Mouse (Mus musculus) thymus, adult 2 months (tissue): Measurements from ENCODE around the gene Dcxr. TPM values are rescaled to one million over a fixed set of nuclear protein-coding genes. Genes with fewer than 3 reads are reported as not detected.

ENCODE experiments used
- DNase-seq: peaks from one replicate; pipeline ENCODE4 v3.0.0; 2021
- H3K27ac ChIP-seq: fragments of 200-500 bp; 2 replicates; pipeline ENCODE4 v1.5.1; 2012; ENCODE audit warnings: low read length, control low read depth; ENCODE audit not compliant: control insufficient read depth, insufficient read depth
- H3K27me3 ChIP-seq: fragments of 200-500 bp; 2 replicates; pipeline ENCODE4 v1.6.1; 2012; ENCODE audit warnings: mild to moderate bottlenecking, low read length, moderate library complexity, mixed read lengths; ENCODE audit not compliant: control insufficient read depth, insufficient read depth
- H3K36me3 ChIP-seq: fragments of 200-500 bp; 2 replicates; pipeline ENCODE4 v1.6.1; 2012; ENCODE audit warnings: mild to moderate bottlenecking, low read length, moderate library complexity; ENCODE audit not compliant: control insufficient read depth, insufficient read depth
- H3K4me1 ChIP-seq: fragments of 200-500 bp; replicated peaks from 2 replicates; pipeline ENCODE4 v1.6.1; 2012; ENCODE audit warnings: low read length; ENCODE audit not compliant: control insufficient read depth, insufficient read depth
- H3K4me3 ChIP-seq: fragments of 200-500 bp; 2 replicates; pipeline ENCODE4 v1.5.1; 2012; ENCODE audit warnings: mild to moderate bottlenecking, low read length, control low read depth, moderate library complexity; ENCODE audit not compliant: control insufficient read depth, insufficient read depth
- CTCF ChIP-seq: fragments of 200-500 bp; IDR thresholded peaks from 2 replicates; pipeline ENCODE4 v1.5.1; 2012; ENCODE audit warnings: mild to moderate bottlenecking, control low read depth, low read length, moderate library complexity, borderline replicate concordance; ENCODE audit not compliant: control insufficient read depth, poor library complexity, insufficient read depth; ENCODE audit errors: extremely low read depth
- POLR2A ChIP-seq: fragments of 200-500 bp; IDR thresholded peaks from 2 replicates; pipeline ENCODE4 v1.6.1; 2012; ENCODE audit warnings: mild to moderate bottlenecking, low read length, control low read depth, moderate library complexity; ENCODE audit not compliant: control insufficient read depth, poor library complexity, insufficient read depth; ENCODE audit errors: extremely low read depth
- WGBS: fragments of 180-500 bp; shearing (Covaris S2); methylation state at CpG from one replicate; pipeline ENCODE4 v1.1.7; 2018; 5-methylcytosine and 5-hydroxymethylcytosine counted together
- polyA plus RNA-seq: library from polyadenylated mRNA; depleted of rRNA; stranded (reverse); fragments of >200 nt; gene quantifications from 2 replicates; pipeline ENCODE4 v1.2.3, GENCODE M21; 2012

The Dcxr gene
- polyA plus RNA-seq, 1 experiment, result 126 TPM

GRCm38 (mm10) chr11:120761811-120762671, 35.0 kb upstream of the Dcxr start:
- no peaks in the 10 kb centered on the region for H3K4me1 ChIP-seq
- H3K27ac ChIP-seq, result no peak overlapping the region
- TF ChIP-seq POLR2A, result no peak
- TF ChIP-seq CTCF, result no peak
- no peak overlapping the region for H3K4me3 ChIP-seq
- 86% methylated on average over 14 of the region's 14 CpGs for WGBS
- no peaks in the 10 kb centered on the region for H3K27me3 ChIP-seq
- H3K36me3 ChIP-seq, result no peaks in the 10 kb centered on the region
- no peak for DNase-seq

GRCm38 (mm10) chr11:120760236-120760635, 33.2 kb upstream of the Dcxr start:
- TF ChIP-seq POLR2A (no peak), CTCF (no peak)
- H3K27me3 ChIP-seq, result no peaks in the 10 kb centered on the region
- no peak overlapping the region for H3K4me3 ChIP-seq
- no peaks in the 10 kb centered on the region for H3K36me3 ChIP-seq
- WGBS, result 59% methylated on average over 9 of the region's 9 CpGs
- H3K27ac ChIP-seq, result no peak overlapping the region
- no peak for DNase-seq
- H3K4me1 ChIP-seq, result no peaks in the 10 kb centered on the region

- H3K4me3 ChIP-seq, result no peak overlapping the region
- no peaks in the 10 kb centered on the region for H3K36me3 ChIP-seq
- TF ChIP-seq CTCF, result no peak
- no peak for TF ChIP-seq POLR2A
- 84% methylated on average over 4 of the region's 4 CpGs for WGBS
- H3K27ac ChIP-seq, result no peak overlapping the region
- no peaks in the 10 kb centered on the region for H3K4me1 ChIP-seq
- H3K27me3 ChIP-seq, result no peaks in the 10 kb centered on the region
- no peak for DNase-seq
Observed at GRCm38 (mm10) chr11:120751606-120752005, 24.5 kb upstream of the Dcxr start.

- peak; percentile 40 for DNase-seq
- H3K27me3 ChIP-seq, result no peaks in the 10 kb centered on the region
Observed at GRCm38 (mm10) chr11:120749430-120749829, 22.3 kb upstream of the Dcxr start.

GRCm38 (mm10) chr11:120747974-120748373, 20.9 kb upstream of the Dcxr start:
- H3K36me3 ChIP-seq, result no peaks in the 10 kb centered on the region
- no peak for DNase-seq

More at GRCm38 (mm10) chr11:120749430-120749829, 22.3 kb upstream of the Dcxr start:
- Histone ChIP-seq H3K4me3 (no peak overlapping the region), H3K27ac (no peak overlapping the region), H3K4me1 (no peaks in the 10 kb centered on the region), H3K36me3 (no peaks in the 10 kb centered on the region)
- peak; percentile 55; the same call in 1 of the 2 replicates for TF ChIP-seq CTCF
- TF ChIP-seq POLR2A, result no peak
- WGBS, result 71% methylated on average over 8 of the region's 8 CpGs

GRCm38 (mm10) chr11:120744121-120744701, 17.1 kb upstream of the Dcxr start:
- Histone ChIP-seq H3K4me3 (no peak overlapping the region), H3K4me1 (no peaks in the 10 kb centered on the region), H3K27ac (no peak overlapping the region), H3K27me3 (no peaks in the 10 kb centered on the region), H3K36me3 (no peaks in the 10 kb centered on the region)
- TF ChIP-seq POLR2A, result no peak
- no peak for TF ChIP-seq CTCF
- DNase-seq, result no peak
- WGBS, result 90% methylated on average over 7 of the region's 7 CpGs

More at GRCm38 (mm10) chr11:120747974-120748373, 20.9 kb upstream of the Dcxr start:
- Histone ChIP-seq H3K4me1 (no peaks in the 10 kb centered on the region), H3K4me3 (no peak overlapping the region), H3K27ac (no peak overlapping the region), H3K27me3 (no peaks in the 10 kb centered on the region)
- no peak for TF ChIP-seq POLR2A
- no peak for TF ChIP-seq CTCF
- WGBS, result 43% methylated on average over 4 of the region's 4 CpGs
